Mouse (Mus musculus): ENCODE measurements around the gene Catsperg2.
A peak's percentile ranks its signal among the peaks of the same experiment; 100 is the strongest.
"Not testable (repeated sequence)": the region's sequence is repeated elsewhere in the genome, so short reads cannot be mapped to it uniquely, and the experiment has no call there.

Catsperg2 gene

GRCm38 (mm10) chr7:29726860-29727259, at the start of gene Catsperg2:
Gene Catsperg2, minus strand, starts transcription at chr7:29727032.
- not testable (repeated sequence) for DNase-seq (ENCODE audit: low read depth, low spot score)

DNA sequence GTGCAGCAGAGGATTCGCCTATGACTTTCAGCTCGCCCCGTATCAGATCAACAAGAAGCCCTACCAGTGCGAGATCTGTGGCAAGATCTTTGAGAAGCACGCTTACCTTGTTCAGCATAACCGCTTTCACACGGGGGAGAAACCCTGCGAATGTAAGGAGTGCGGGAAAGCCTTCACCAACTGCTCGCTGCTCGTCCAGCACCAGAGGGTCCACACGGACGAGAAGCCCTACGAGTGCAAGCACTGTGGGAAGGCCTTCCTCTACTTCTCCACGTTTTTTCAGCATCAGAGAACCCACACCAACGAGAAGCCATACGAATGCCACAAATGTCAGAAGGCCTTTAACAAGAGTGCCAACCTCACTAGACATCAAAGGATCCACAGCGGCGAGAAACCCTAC, 49.7 kb upstream of the Catsperg2 start:
- DNase-seq (ENCODE audit: low read depth, low spot score): no peak

DNA sequence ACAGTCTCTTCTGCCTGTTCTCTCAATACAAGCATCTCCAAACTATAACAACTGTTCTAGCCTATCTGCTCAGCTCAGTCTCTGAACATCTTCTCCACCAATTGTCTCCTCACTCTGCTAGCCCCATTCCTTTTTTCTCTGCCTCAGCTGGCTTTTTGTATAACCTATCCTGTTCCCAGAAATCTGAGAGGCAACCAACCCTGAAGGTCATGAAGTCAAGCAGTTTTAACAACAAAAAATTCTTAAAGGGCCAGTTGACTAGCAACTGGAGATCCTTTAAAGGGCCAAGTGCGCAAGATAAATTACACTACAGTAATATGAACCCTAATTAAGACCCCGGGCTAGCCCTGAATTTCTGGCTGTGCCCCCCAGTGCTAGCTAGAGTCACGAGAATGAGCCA, 47.5 kb upstream of the Catsperg2 start:
- DNase-seq (ENCODE audit: low read depth, low spot score): no peak

GRCm38 (mm10) chr7:29773503-29773902, 46.7 kb upstream of the Catsperg2 start:
- DNase-seq (ENCODE audit: low read depth, low spot score): no peak

DNA sequence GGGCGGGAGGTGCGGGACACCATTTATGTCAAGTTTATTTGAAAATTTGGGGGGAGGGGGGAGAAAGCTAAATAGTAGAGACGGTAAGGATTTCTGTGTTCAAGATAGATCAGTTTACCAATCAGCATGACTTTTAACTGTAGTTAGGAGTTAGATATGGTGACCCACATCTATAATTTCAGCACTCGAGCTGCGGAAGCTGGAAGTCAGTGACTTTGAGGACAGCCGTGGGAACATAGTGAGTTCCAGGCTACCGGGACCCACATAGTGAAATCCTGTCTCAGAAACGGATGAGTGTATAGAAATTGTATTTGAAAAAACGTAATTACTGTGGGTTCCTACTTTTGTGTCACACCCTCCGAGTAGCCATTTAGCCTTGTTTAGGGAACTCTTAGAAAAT, 42.1 kb upstream of the Catsperg2 start:
- no peak for DNase-seq (ENCODE audit: low read depth, low spot score)

DNA sequence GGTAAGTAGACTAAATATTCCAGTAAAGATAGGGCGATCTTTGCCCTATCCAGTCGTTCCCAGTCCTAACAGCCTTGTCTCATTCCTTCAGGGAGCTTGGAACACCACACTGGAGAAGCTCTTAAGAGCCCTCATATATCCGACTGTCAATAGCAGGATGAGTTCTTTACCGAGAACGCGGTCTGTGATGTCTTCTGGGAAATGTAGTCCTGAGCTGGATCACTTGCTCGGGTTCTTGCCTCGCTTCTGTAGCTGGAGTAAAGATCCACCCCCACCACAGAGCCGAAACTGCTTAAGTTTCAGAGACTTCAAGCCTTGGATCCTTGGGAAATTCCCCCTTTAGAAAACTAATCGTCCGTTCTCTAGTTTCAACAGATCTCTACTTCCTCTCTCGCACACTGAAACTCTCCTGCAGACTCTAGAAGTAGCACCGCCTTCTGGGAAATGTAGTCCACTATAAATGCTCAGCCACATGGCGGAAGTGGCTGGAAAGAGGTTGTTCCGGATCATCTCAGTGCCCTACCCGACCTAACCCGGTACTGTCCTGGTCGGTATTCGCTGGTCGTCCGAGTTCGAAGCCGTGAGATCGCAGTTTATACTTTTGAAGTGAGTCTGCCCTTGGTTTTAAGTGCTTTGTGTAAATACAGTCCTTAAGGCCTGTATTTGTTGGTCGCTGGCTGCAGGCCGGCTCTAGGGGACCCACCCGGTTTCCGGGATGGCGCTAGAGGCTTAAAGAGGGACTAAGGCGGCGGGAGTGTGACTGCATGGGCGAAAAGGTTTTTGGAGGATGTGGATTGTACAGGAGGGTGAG, 41.5 kb upstream of the Catsperg2 start, which contains the start of gene Zfp84:
Gene Zfp84, plus strand, starts transcription at position 463 of the 811 bp plus-strand sequence.
- DNase-seq (ENCODE audit: low read depth, low spot score): peak; percentile 93

DNA sequence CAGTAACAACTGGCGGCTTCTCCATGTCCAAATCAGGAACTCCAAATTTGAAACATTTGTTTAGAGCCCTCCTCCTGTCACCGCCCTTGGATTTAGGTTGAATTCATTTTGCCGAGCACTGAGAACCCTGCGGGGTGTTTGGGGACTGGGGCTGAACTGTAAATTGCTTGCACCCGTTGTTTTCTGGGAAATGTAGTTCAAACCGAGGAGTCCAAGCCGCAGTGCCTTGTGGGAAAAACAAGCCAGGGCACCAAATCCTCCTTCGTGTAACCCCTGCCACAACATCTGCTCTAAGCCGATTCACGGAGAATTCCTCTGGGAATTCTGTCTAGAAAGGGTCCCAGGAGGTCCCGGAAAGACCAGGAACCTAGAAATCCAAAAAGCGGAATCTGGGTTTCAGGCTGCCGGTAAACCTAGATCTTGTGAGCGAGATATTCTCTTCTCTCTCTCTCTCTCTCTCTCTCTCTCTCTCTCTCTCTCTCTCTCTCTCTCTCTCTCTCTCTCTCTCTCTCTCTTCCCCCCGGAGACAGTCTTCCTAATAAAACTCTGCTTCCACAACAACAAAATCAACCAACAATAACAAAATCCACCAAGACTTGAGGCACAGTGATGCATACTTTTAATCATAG, 40.3 kb upstream of the Catsperg2 start:
- peak; percentile 84 for DNase-seq (ENCODE audit: low read depth, low spot score)

- no peak for DNase-seq (ENCODE audit: low read depth, low spot score)
Measured at GRCm38 (mm10) chr7:29764702-29765101, 37.9 kb upstream of the Catsperg2 start.

DNA sequence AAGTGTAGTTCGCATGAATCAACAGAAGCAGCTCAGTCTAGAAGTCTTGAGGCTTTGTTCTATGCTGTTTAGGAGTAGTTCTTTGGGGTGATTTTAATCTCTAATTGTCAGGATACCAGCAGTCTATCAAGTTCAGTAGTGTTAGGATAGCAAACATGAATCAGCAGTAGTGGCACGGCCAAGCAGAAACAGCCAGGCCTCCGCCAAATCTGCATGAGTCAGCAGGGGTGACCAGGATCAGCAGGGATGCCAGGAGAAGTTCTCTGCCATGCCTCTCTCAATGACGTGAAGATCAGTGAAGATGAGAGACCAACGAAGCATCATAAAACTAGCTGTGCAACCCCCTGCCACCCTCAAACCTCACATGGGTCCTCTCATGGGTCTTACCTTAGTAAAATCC, 33.6 kb upstream of the Catsperg2 start:
- peak; percentile 34 for DNase-seq (ENCODE audit: low read depth, low spot score)

DNA sequence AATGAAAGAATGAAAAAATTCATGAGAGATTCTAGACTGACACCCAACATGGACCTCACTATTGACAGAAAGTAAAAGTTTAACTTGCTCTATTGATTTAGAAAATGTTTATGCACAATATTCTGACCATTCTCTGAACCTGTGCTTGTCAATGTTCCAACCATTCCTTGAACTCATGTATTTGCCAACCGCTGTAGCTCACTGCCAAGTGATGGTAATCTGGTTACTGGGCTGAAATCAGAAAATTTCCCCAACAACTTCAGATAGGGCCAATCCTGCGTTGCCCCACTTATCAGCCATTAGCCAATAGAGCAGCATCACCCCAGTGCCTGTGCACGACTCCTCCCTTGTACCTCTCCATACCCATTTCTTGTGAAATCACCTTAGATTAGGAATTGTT, 15.4 kb upstream of the Catsperg2 start:
- no peak for DNase-seq (ENCODE audit: low read depth, low spot score)

- no peak for DNase-seq (ENCODE audit: low read depth, low spot score)
Measured at GRCm38 (mm10) chr7:29728055-29728454, 1.2 kb upstream of the Catsperg2 start.

- not testable (repeated sequence) for DNase-seq (ENCODE audit: low read depth, low spot score)
Measured at GRCm38 (mm10) chr7:29725461-29726142, 1.2 kb downstream of the Catsperg2 start.

GRCm38 (mm10) chr7:29708891-29709290, 17.9 kb downstream of the Catsperg2 start:
- DNase-seq (ENCODE audit: low read depth, low spot score): not testable (repeated sequence)

DNA sequence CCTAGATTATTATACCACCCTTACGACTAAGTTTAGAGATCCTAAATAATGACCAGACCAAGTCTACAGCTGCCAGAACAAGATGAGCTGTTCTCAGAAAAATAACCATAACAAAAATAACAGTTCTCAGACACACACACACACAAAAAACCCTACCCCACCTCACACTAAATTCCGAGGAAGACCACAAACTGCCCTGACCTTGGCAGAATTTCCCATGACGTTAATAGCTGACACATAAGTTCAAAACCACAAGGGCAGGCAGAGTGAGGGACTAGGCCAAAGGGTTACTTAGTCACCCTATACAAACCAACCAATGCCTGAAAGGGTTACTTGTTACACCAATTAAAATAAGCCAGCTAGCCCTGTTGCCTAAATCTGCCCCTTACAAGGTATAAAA, 31.6 kb downstream of the Catsperg2 start:
- DNase-seq (ENCODE audit: low read depth, low spot score): peak; percentile 42

GRCm38 (mm10) chr7:29681868-29682267, 45.0 kb downstream of the Catsperg2 start:
- peak; percentile 5 for DNase-seq (ENCODE audit: low read depth, low spot score)
